Mouse (Mus musculus) gastrocnemius, adult 2 months (tissue): ENCODE results near the gene Lhfpl2. TPM values are rescaled to one million over a fixed set of nuclear protein-coding genes. Genes with fewer than 3 reads are reported as not detected.

Experiments used
- DNase-seq: peaks from one replicate; pipeline ENCODE4 v3.0.0; 2022
- H3K27ac ChIP-seq: fragments of 200-600 bp; 2 replicates; pipeline ENCODE4 v1.8.1; 2022; ENCODE audit warnings: mild to moderate bottlenecking
- H3K4me3 ChIP-seq: fragments of 200-600 bp; 2 replicates; pipeline ENCODE4 v1.8.1; 2022; ENCODE audit warnings: mild to moderate bottlenecking, moderate library complexity
- CTCF ChIP-seq: fragments of 200-600 bp; IDR thresholded peaks from 2 replicates; pipeline ENCODE4 v1.8.1; 2022; ENCODE audit warnings: antibody characterized with exemption, mild to moderate bottlenecking, moderate library complexity
- intact Hi-C: fragments of 180-260 bp; cut with DNase I; formaldehyde crosslinking; loops from one replicate; pipeline ENCODE4 v1.15.1; 2025
- total RNA-seq, 2 experiments: library from RNA; stranded (reverse); gene quantifications; 2 replicates each; pipeline ENCODE4 v1.2.3; 2021

The Lhfpl2 gene
- total RNA-seq, 2 experiments from 2014 or later: 1.5 to 4.2 TPM

DNA sequence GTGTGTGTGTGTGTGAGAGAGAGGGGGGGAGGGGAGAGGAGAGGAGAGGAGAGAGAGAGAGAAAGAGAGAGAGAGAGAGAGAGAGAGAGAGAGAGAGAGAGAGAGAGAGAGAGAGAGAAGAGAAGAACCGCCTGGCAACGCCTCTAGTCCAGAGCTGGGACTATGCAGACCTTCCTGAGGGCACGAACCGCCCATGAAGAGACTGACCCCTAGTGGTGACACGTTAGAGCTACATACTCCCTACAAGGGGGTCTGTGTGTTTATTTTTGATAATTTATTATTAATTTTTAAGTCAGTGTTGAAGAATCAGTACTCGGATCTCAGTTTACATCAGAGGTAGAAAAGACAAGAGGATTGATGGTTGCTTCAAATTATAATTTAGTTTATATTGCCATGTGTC lies 147.6 kb downstream of the Lhfpl2 start:
- intact Hi-C loops: loop anchor here (2.0 to 10.0 kb wide), 4 partner anchors 60 to 410 kb away; no protein-coding TSS in a partner anchor
- Histone ChIP-seq H3K4me3 (no peak overlapping the region), H3K27ac (no peak overlapping the region)
- peak; percentile 88 for TF ChIP-seq CTCF
- peak; percentile 63 for DNase-seq

DNA sequence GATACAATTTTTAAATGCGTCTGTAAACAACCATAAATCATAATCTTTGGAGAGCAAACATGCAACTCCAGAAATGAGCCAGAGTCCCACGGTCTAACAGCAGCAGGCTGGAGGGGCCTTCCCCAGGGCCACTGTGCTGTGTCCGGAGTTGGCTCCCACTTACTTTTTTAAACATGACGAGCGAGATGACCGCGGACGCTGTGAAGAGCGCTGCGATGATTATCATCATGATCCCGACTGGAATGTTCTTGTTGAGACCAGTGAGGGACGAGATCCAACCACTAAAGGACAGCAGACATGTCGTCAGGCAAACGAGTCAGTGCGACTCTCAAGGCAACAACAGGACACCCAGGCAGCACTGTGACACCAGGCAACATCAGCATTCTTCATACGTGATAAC lies 150.4 kb downstream of the Lhfpl2 start:
- TF ChIP-seq CTCF: no peak
- H3K27ac ChIP-seq: no peak overlapping the region
- DNase-seq: no peak
- H3K4me3 ChIP-seq: no peak overlapping the region
- intact Hi-C loops: loop anchor here (10.0 kb wide), 3 partner anchors 143 to 413 kb away; no protein-coding TSS in a partner anchor

DNA sequence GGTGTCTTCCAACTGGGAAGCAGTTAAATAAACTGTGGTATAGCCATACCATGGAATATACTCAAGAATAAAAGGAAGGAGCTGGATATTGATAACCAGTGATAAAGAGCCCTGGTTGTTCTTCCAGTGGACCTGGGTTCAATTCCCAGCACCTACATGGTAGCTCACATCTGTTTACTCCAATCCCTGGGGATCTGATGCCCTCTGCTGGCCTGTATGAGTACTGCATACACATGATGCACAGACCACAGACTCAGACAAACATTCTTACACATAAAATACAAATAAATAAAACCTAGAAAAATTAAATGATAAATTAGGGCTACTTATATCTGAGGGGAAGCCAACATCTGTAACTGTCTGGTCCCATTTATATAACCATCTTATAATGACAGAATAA lies 151.3 kb downstream of the Lhfpl2 start:
- DNase-seq: no peak
- Histone ChIP-seq H3K4me3 (no peak overlapping the region), H3K27ac (no peak overlapping the region)
- TF ChIP-seq CTCF: peak; percentile 58
- intact Hi-C loops: loop anchor here (10.0 kb wide), 3 partner anchors 144 to 414 kb away; no protein-coding TSS in a partner anchor

- Histone ChIP-seq H3K4me3 (no peak overlapping the region), H3K27ac (no peak overlapping the region)
- no peak for TF ChIP-seq CTCF
- DNase-seq: no peak
- intact Hi-C loops: no loop called here
These were observed 153.9 kb downstream of the Lhfpl2 start for GRCm38 (mm10) chr13:94211236-94212119.

DNA sequence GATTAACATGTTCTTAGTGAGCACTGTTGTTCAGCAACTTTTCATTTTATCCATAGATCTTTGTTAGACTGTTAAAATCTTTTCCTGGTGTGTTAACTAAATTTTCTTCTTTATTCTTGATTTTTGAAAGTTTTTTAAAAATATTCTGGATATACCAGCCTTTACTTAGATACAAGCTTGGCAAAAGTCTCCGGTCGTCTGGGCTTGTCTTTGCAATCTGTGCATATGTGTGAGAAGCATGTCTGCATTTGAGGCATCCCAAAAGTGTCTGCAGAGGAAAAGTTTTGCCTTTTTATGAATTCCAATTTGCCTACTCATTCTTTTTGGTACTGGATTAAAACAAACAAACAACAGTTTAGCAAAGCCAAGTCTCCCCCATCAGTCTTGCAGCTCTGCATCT lies 154.6 kb downstream of the Lhfpl2 start:
- no peak for DNase-seq
- no peak for TF ChIP-seq CTCF

DNA sequence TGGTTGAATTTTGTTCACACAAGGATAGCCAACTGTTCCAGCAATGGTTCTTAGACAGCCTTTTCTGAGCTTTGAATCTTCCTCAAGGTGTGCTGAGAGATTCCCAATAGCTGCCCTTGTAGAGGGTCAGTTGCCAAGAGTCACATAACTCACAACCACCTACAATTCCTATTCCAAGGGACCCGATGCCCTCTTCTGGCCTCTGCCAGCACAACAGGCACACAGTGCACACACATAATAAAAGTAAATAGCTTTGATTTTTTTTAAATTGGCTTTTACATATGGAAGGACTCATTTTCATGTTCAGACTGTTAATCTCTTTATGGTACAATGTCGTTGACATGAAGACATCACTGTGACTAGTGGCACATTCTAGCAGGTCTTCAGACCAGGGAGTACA lies 155.1 kb downstream of the Lhfpl2 start:
- no peak overlapping the region for H3K27ac ChIP-seq
- H3K4me3 ChIP-seq: no peak overlapping the region
- peak; percentile 46 for TF ChIP-seq CTCF
- intact Hi-C loops: no loop called here
- DNase-seq: no peak

More for the DNA sequence above, 154.6 kb downstream of the Lhfpl2 start:
- no peak overlapping the region for H3K4me3 ChIP-seq
- intact Hi-C loops: no loop called here
- H3K27ac ChIP-seq: no peak overlapping the region

DNA sequence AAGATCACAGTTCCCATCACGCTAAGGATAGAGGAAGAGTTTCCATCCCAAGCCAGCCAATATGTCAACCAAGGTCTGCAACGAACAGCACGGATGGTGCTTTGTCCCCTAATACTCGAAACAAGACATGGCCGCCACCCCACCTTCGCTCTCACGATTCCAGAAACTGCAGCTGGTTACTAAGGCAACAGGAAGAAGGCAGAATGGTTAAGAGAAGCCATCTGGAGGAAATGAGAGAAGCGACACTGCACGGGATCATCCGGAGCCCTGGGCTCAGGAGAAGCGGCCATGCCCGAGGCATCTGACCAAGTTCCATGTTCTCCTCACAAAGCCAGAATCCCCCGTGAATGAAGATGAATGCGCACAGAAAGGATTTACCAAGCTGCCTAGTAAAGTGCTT lies 166.0 kb downstream of the Lhfpl2 start:
- Histone ChIP-seq H3K27ac (no peak overlapping the region), H3K4me3 (no peak overlapping the region)
- intact Hi-C loops: no loop called here
- no peak for DNase-seq
- TF ChIP-seq CTCF: no peak

DNA sequence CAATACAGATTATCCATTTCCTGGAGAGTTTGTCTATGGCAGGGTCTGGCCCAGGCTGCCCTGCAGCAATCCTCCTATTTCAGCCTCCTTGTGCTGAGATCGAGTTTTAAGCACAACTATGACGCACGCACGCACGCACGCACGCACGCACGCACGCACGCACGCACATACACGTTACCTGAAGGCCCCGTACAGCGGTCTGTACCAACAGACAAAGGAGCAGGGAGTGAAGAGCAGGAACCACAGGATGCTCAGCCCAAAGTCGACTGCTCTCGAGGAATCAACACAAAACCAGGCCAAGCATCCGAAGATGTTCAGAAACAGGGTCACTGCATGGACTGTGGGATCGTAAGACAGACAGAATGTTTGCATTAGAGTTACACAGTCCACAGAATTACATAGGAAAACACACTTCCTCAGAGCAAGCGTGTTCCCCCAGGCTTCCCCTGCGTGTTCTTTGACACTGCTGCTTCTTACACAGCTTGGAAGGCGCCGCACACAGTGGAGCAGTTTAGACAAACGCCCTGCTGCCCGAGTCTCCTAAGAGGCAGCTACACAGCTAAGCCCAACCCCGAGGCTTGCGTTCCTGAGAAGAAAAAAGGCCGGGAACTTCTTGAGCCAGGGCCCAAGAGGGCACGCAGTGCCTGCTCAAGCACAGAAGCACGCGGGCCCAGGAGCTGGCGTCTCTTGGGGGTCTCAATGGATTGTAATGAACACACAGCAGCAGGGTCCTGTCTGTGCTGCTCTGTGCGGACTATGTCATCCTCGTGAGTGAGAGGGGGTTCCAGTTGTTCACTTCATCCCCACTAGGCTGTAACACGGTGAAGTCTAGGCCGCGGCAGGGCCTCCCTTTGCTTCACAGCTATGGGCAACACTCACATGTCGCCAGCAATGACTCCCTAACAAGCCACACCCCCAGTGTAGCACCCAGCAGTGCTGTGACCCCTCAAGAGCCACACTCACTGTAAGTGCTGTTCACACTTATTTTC lies 167.4 kb downstream of the Lhfpl2 start:
- no peak for TF ChIP-seq CTCF
- intact Hi-C loops: no loop called here
- DNase-seq: no peak
- Histone ChIP-seq H3K4me3 (no peak overlapping the region), H3K27ac (no peak overlapping the region)

DNA sequence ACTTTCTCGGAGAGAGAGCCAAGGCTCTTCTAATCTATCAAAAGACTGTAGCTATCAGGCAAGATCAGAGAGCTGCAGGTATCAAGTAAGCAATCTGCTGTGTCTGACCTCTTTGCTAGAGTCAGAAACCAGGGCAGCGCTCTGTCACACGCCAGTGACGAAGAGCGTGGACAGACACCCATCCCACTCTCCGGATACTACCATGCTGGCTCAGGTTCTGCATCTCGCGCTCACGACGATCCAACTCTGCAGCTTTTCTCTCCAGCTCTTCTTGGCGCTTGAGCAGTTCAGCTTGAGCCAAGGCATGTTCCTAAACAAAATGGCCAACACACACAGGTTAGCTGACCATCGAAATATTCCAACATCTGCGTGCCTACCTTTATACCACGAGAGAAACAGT lies 174.3 kb downstream of the Lhfpl2 start:
- intact Hi-C loops: no loop called here
- Histone ChIP-seq H3K27ac (no peak overlapping the region), H3K4me3 (no peak overlapping the region)
- DNase-seq: no peak
- no peak for TF ChIP-seq CTCF

- no peak overlapping the region for H3K27ac ChIP-seq
- DNase-seq: no peak
- TF ChIP-seq CTCF: no peak
- intact Hi-C loops: no loop called here
- H3K4me3 ChIP-seq: no peak overlapping the region
These were observed 181.9 kb downstream of the Lhfpl2 start for GRCm38 (mm10) chr13:94239488-94239887.

GRCm38 (mm10) chr13:94240111-94240510 lies 182.5 kb downstream of the Lhfpl2 start:
- intact Hi-C loops: no loop called here
- Histone ChIP-seq H3K4me3 (no peak overlapping the region), H3K27ac (no peak overlapping the region)
- no peak for TF ChIP-seq CTCF
- DNase-seq: no peak

DNA sequence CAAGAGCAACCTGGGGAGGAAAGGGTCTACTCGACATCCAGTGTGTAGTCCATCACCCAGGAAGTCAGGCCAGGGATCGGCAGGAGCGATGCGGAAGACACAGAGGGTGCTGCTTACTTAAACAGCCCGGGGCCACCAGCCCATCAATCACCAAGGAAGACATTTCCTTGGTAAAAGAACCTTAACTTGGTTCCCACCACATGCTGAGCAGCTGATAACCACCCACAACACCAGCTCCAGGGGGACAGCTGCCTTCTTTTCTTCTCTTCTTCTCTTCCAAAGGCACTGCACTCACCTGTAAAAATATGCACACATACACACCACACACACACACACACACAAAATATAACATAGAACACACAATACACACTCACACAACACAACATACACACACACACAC lies 183.3 kb downstream of the Lhfpl2 start:
- no peak for TF ChIP-seq CTCF
- Histone ChIP-seq H3K4me3 (no peak overlapping the region), H3K27ac (no peak overlapping the region)
- no peak for DNase-seq
- intact Hi-C loops: no loop called here
